Mouse (Mus musculus) embryonic facial prominence, embryonic 14.5 days (tissue): ENCODE measurements around the gene Gm6205. TPM values are rescaled to one million over a fixed set of nuclear protein-coding genes. Genes with fewer than 3 reads are reported as not detected.
"Not testable (repeated sequence)": the region's sequence is repeated elsewhere in the genome, so short reads cannot be mapped to it uniquely, and the experiment has no call there.

ENCODE experiments used
- ATAC-seq: fragments of 200-750 bp; cut with Nextera tagmentation; 2 replicates; pipeline ENCODE4 v1.8.0; 2017; ENCODE audit warnings: low read depth, moderate number of reproducible peaks, moderate TSS enrichment
- DNase-seq: peaks from one replicate; pipeline ENCODE4 v3.0.0-alpha.2; 2015; ENCODE audit warnings: low spot score
- H3K27ac ChIP-seq: fragments of 300-500 bp; sonication (generic); replicated peaks from 2 replicates; pipeline ENCODE4 v1.5.1; 2014; ENCODE audit warnings: low read depth, mild to moderate bottlenecking, low read length, moderate library complexity
- H3K27me3 ChIP-seq: fragments of 300-500 bp; sonication (generic); replicated peaks from 2 replicates; pipeline ENCODE4 v1.6.1; 2014; ENCODE audit warnings: low read length; ENCODE audit not compliant: control insufficient read depth, insufficient read depth
- H3K36me3 ChIP-seq: fragments of 300-500 bp; sonication (generic); 2 replicates; pipeline ENCODE4 v1.6.1; 2014; ENCODE audit warnings: low read length, mixed read lengths; ENCODE audit not compliant: control insufficient read depth, insufficient read depth
- H3K4me1 ChIP-seq: fragments of 300-500 bp; sonication (generic); 2 replicates; pipeline ENCODE4 v1.6.1; 2014; ENCODE audit warnings: antibody characterized with exemption, low read length; ENCODE audit not compliant: control insufficient read depth, insufficient read depth
- H3K4me2 ChIP-seq: fragments of 300-500 bp; sonication (generic); 2 replicates; pipeline ENCODE4 v1.6.1; 2014; ENCODE audit warnings: low read depth, mild to moderate bottlenecking, low read length, moderate library complexity, mixed read lengths
- H3K4me3 ChIP-seq: fragments of 300-500 bp; sonication (generic); 2 replicates; pipeline ENCODE4 v1.5.1; 2014; ENCODE audit warnings: low read depth, mild to moderate bottlenecking, low read length
- H3K9ac ChIP-seq: fragments of 300-500 bp; sonication (generic); 2 replicates; pipeline ENCODE4 v1.6.1; 2014; ENCODE audit warnings: low read depth, mild to moderate bottlenecking, low read length, moderate library complexity, mixed read lengths
- H3K9me3 ChIP-seq: fragments of 300-500 bp; sonication (generic); 2 replicates; pipeline ENCODE4 v1.6.1; 2016; ENCODE audit warnings: low read length; ENCODE audit not compliant: control insufficient read depth
- WGBS: fragments of 180-500 bp; shearing (Covaris S2); extraction: QIAGEN DNeasy Blood & Tissue Kit; methylation state at CpG from one replicate; pipeline ENCODE4 v1.1.7; 2014; 5-methylcytosine and 5-hydroxymethylcytosine counted together
- polyA plus RNA-seq: library from polyadenylated mRNA; unstranded; fragments of >200 nt; fragmentation: Nextera tagmentation; extraction: Ambion mirVana; gene quantifications from 2 replicates; pipeline ENCODE4 v1.2.1, GENCODE M21; 2014

Gm6205 gene
- not detected in 2 replicates for polyA plus RNA-seq

DNA sequence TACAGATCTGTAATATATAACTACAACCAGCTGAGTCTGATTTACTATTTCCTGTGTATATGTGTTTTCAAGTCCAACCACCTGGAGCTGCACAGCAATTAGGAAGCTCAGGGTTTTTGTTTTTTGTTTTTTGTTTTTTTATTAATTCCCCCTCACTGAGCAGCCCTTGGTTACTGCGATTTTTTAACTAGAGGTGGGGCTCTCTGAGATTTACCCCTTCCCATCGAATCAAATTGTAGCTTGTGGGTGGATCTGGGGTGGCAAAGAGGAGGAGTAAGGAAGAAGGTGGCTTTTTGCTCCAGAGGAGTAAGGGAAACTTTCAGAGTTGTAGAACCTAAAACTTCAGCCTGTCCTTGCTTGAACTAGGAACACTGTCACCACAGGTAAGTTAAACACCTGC, at the start of gene Gm6205:
Gene Gm6205, plus strand, starts transcription at position 301 of the 400 bp plus-strand sequence.
- not testable (repeated sequence) for H3K4me1 ChIP-seq, H3K9ac ChIP-seq, H3K36me3 ChIP-seq, ATAC-seq, H3K4me2 ChIP-seq, H3K9me3 ChIP-seq, H3K27me3 ChIP-seq, H3K4me3 ChIP-seq, DNase-seq, H3K27ac ChIP-seq
- no CpG with 5 or more reads among the region's 2 CpGs for WGBS

DNA sequence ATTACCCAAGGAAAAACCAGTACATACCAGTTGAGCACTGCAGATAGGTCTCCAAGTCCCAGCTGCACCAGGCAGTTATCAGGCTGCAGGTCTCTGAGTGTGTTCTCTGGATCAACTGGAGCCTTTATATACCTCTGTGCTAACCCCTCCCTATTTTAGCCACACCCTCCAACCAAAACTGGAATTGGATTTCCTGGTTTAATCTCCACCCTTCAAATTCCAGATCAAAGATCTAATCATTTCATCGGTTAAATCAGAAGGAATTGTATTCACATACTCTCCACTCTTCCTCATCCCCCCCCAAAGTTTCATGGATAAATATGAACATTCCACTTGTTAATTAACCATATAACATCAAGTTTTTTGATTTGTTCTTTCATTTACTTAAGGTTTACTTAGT, 31.9 kb upstream of the Gm6205 start, which contains the start of gene Gm3147:
Gene Gm3147, minus strand, starts transcription at position 101 of the 400 bp plus-strand sequence.
- not testable (repeated sequence) for H3K4me3 ChIP-seq, H3K9ac ChIP-seq, H3K36me3 ChIP-seq, H3K4me1 ChIP-seq, H3K27me3 ChIP-seq, ATAC-seq, H3K27ac ChIP-seq, DNase-seq, H3K9me3 ChIP-seq, H3K4me2 ChIP-seq
- no CpG with 5 or more reads among the region's 1 CpGs for WGBS

DNA sequence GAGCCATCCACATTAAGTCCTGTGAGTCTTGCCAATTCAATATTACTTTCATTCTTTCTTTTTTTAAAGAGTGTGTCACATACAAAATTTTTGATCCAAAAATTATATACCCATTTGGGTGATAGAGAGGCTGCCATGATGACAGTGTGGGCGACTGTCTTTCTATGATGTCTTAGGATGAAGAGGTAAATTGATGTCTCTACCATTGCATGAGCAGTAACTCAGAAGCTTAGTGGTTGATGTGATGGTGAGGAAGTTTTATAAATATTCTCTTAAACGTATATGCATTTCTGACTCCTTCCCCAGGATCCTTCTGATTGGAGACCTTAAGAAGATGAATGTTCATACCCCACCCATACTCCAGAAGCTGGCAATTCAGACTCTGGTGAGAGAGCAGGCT, 24.5 kb upstream of the Gm6205 start, which contains the start of gene Gm6509:
Gene Gm6509, plus strand, starts transcription at position 301 of the 400 bp plus-strand sequence.
- not testable (repeated sequence) for H3K4me3 ChIP-seq, DNase-seq, H3K9ac ChIP-seq, H3K36me3 ChIP-seq, H3K4me1 ChIP-seq, H3K4me2 ChIP-seq, H3K27ac ChIP-seq, ATAC-seq, H3K9me3 ChIP-seq, H3K27me3 ChIP-seq
- WGBS = no CpG with 5 or more reads among the region's 2 CpGs

Other genes starting within 250 kb of the Gm6205 start
- not detected in 2 replicates for gene Gm7682, start 202.6 kb upstream of the Gm6205 start, polyA plus RNA-seq
- gene Gm3139, start 122.1 kb upstream of the Gm6205 start, polyA plus RNA-seq = not detected in 2 replicates
- gene Gm3147, start 32.0 kb upstream of the Gm6205 start, polyA plus RNA-seq = not detected in 2 replicates
- gene Gm6509, start 24.4 kb upstream of the Gm6205 start, polyA plus RNA-seq = not detected in 2 replicates
- not detected in 2 replicates for gene Gm3183, start 217.1 kb downstream of the Gm6205 start, polyA plus RNA-seq